Mouse (Mus musculus) heart, postnatal 4 days (tissue): ENCODE data around the gene Ahr. TPM values are rescaled to one million over a fixed set of nuclear protein-coding genes. Genes with fewer than 3 reads are reported as not detected.

Experiments used
- DNase-seq: peaks from one replicate; pipeline ENCODE4 v3.0.0; 2021
- total RNA-seq, 2 experiments: library from RNA; stranded (reverse); gene quantifications; 2 replicates each; pipeline ENCODE4 v1.2.3; 2021

Gene Ahr
- total RNA-seq, result 1 to 10 TPM; 4.8 to 5.6 TPM

DNA sequence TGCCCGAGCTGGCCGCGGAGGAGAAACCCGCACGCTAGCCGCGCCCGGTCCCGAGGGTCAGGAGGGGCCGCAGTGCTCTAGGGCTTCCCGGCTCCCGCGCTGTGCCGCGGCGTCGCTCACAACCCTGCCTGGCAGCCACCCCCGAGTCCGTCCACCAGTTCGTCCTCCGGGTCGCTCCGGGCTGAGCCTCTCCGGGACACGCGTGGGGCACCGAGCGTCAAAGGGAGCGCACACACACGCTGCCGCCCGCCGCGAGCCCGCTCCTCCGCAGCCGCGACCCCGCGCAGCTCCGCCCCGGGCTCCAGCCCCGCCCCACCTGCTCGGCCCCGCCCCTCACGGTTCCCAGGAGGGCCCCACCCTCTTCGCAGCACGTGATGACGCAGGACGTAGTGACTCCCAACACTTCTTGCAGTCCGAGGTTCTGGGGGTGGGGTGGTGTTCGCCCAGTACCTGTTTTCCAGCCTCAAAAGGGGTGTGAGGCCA is at the start of gene Ahr:
Ahr (minus strand) TSS at position 285 of the 483 bp plus-strand sequence.
- DNase-seq, result peak; percentile 88

- DNase-seq, result no peak
Observed at GRCm38 (mm10) chr12:35578826-35579225, 44.0 kb upstream of the Ahr start.

GRCm38 (mm10) chr12:35576107-35576506 is 41.3 kb upstream of the Ahr start:
- no peak for DNase-seq

GRCm38 (mm10) chr12:35573713-35574112 is 38.9 kb upstream of the Ahr start:
- no peak for DNase-seq

- no peak for DNase-seq
Observed at GRCm38 (mm10) chr12:35562826-35563225, 28.0 kb upstream of the Ahr start.

- DNase-seq, result no peak
Observed at GRCm38 (mm10) chr12:35558868-35559267, 24.0 kb upstream of the Ahr start.

GRCm38 (mm10) chr12:35555925-35556324 is 21.1 kb upstream of the Ahr start:
- no peak for DNase-seq

DNA sequence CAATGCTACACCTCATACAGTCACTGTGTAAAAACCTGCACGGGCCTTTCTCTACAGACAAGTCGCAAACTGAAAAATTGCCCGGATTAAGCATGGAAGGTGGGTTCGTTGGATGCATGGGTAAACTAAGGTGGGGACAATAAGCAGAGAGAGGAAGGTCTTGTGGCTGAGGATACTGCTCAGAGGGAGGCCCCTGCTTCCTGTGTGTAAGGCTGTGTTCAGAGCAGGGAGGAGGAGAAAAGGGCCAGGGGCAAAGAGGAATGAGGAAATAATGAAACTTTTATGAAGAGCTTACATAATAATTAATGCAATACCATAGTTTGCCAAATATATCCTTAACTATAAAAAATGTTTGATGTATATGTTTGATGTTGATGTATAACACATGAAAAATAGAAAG is 19.5 kb upstream of the Ahr start:
- no peak for DNase-seq

DNA sequence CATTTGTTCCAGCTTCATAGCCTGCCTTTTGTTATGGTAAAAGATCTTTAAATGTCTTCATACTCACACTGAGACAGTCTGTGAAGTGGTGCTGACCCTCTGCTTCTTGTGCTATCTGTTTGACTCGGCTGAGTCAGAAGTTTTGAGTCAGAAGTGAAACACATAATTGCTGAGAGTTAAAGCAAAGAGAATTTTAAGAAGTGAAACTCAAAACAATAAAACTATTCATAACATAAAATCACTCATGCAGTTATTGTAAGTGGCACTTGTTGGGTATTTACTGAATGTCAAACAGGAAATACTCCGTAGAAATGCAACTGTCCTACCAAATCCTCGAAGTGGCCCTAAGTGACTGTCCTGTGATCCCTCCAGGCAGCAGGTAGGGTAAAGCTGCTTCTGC is 18.3 kb upstream of the Ahr start:
- no peak for DNase-seq

GRCm38 (mm10) chr12:35550299-35550698 is 15.5 kb upstream of the Ahr start:
- DNase-seq, result no peak

- DNase-seq, result peak; percentile 13
Observed at GRCm38 (mm10) chr12:35542836-35543235, 8.0 kb upstream of the Ahr start.

GRCm38 (mm10) chr12:35538843-35539242 is 4.0 kb upstream of the Ahr start:
- DNase-seq, result no peak

- DNase-seq, result peak; percentile 8
Observed at GRCm38 (mm10) chr12:35534114-35534753, 604 bp downstream of the Ahr start.

- no peak for DNase-seq
Observed at GRCm38 (mm10) chr12:35533748-35534113, 1.1 kb downstream of the Ahr start.

- no peak for DNase-seq
Observed at GRCm38 (mm10) chr12:35533133-35533532, 1.7 kb downstream of the Ahr start.

GRCm38 (mm10) chr12:35532151-35532550 is 2.7 kb downstream of the Ahr start:
- DNase-seq, result peak; percentile 75

GRCm38 (mm10) chr12:35530587-35530986 is 4.3 kb downstream of the Ahr start:
- no peak for DNase-seq

DNA sequence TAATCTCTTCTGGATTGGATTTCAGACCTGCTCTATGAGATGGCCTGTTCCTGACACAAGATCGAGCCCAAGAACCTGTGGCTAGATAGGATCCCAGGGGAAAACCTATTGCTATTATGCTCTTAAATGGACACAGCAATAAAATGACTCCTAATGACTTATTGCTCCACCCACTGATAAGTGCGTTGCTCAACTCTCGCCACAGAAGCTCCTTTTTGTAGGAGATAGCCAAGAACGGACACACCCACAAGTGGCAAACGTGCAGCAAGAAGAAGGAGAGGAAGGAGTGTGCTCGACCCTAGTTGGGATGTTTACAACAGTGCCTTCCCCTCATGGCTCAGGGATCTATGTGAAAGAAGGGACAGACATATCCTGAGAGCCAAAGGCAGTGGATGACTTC is 7.4 kb downstream of the Ahr start:
- DNase-seq, result no peak

DNA sequence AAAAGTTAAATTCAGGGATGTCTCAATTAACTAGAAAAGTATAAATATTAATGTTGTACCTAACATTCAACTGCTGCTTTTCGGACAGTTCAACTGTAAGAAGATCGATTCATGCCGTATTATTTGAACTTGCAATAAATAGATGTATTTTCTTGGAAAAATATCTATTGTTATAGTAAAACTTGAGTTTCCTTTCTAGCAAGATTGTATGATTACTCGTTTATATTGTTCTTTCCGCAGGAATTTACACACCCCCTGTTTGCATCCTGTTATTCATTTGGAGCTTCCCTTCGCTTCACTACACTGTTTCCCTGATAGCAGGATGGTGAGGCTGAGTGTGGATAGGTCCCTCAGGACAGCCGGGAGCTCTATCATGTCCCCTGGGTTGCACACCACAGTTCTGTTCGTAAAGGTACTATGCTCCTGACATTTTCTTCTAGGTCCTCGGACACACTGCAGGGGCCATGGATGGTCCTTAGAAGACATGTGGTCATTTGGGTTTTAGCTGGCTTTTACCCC is 12.2 kb downstream of the Ahr start:
- DNase-seq, result no peak

GRCm38 (mm10) chr12:35515621-35516020 is 19.2 kb downstream of the Ahr start:
- no peak for DNase-seq

GRCm38 (mm10) chr12:35514671-35515070 is 20.2 kb downstream of the Ahr start:
- no peak for DNase-seq

- DNase-seq, result no peak
Observed at GRCm38 (mm10) chr12:35510711-35511110, 24.1 kb downstream of the Ahr start.

- DNase-seq, result no peak
Observed at GRCm38 (mm10) chr12:35506383-35506782, 28.5 kb downstream of the Ahr start.

- no peak for DNase-seq
Observed at GRCm38 (mm10) chr12:35504081-35504480, 30.8 kb downstream of the Ahr start.

GRCm38 (mm10) chr12:35503586-35503985 is 31.3 kb downstream of the Ahr start:
- no peak for DNase-seq
